Mouse (Mus musculus) limb, embryonic 14.5 days (tissue): ENCODE data around the gene Ascl3. TPM values are rescaled to one million over a fixed set of nuclear protein-coding genes. Genes with fewer than 3 reads are reported as not detected.

Source experiments
- ATAC-seq: fragments of 200-750 bp; cut with Nextera tagmentation; 2 replicates; pipeline ENCODE4 v1.8.0; 2017; ENCODE audit warnings: low read depth, moderate number of reproducible peaks, moderate TSS enrichment; ENCODE audit not compliant: low FRiP score
- DNase-seq: peaks from one replicate; pipeline ENCODE4 v3.0.0-alpha.2; 2015; ENCODE audit warnings: low spot score
- H3K27ac ChIP-seq: fragments of 300-500 bp; sonication (generic); replicated peaks from 2 replicates; pipeline ENCODE4 v1.5.1; 2014; ENCODE audit warnings: low read depth, mild to moderate bottlenecking, low read length, moderate library complexity, mixed read lengths
- H3K27me3 ChIP-seq: fragments of 300-500 bp; sonication (generic); 2 replicates; pipeline ENCODE4 v1.6.1; 2014; ENCODE audit warnings: low read length, mixed read lengths; ENCODE audit not compliant: control insufficient read depth, insufficient read depth
- H3K36me3 ChIP-seq: fragments of 300-500 bp; sonication (generic); 2 replicates; pipeline ENCODE4 v1.6.1; 2014; ENCODE audit warnings: mild to moderate bottlenecking, low read length, moderate library complexity, mixed read lengths; ENCODE audit not compliant: control insufficient read depth, insufficient read depth
- H3K4me1 ChIP-seq: fragments of 300-500 bp; sonication (generic); 2 replicates; pipeline ENCODE4 v1.6.1; 2014; ENCODE audit warnings: antibody characterized with exemption, low read length, mixed read lengths; ENCODE audit not compliant: control insufficient read depth, insufficient read depth
- H3K4me2 ChIP-seq: fragments of 300-500 bp; sonication (generic); replicated peaks from 2 replicates; pipeline ENCODE4 v1.6.1; 2014; ENCODE audit warnings: low read depth, mild to moderate bottlenecking, low read length, moderate library complexity; ENCODE audit not compliant: severe bottlenecking
- H3K4me3 ChIP-seq: fragments of 300-500 bp; sonication (generic); replicated peaks from 2 replicates; pipeline ENCODE4 v1.5.1; 2014; ENCODE audit warnings: low read length
- H3K9ac ChIP-seq: fragments of 300-500 bp; sonication (generic); 2 replicates; pipeline ENCODE4 v1.6.1; 2014; ENCODE audit warnings: mild to moderate bottlenecking, low read depth, low read length, moderate library complexity; ENCODE audit not compliant: severe bottlenecking
- H3K9me3 ChIP-seq: fragments of 300-500 bp; sonication (generic); 2 replicates; pipeline ENCODE4 v1.6.1; 2016; ENCODE audit warnings: low read length; ENCODE audit not compliant: control insufficient read depth
- POLR2A ChIP-seq: fragments of 200-500 bp; IDR thresholded peaks from 2 replicates; pipeline ENCODE4 v1.8.0; 2012; ENCODE audit warnings: inconsistent platforms, mild to moderate bottlenecking, moderate library complexity, borderline replicate concordance; ENCODE audit not compliant: insufficient read depth, insufficient read length; ENCODE audit errors: extremely low read depth
- WGBS: fragments of 180-500 bp; shearing (Covaris S2); extraction: QIAGEN DNeasy Blood & Tissue Kit; methylation state at CpG from one replicate; pipeline ENCODE4 v1.1.7; 2014; 5-methylcytosine and 5-hydroxymethylcytosine counted together
- polyA plus RNA-seq, 2 experiments: library from polyadenylated mRNA; depleted of rRNA in 1 of 2; stranded (reverse) in 1 of 2; unstranded in 1 of 2; fragments of >200 nt; fragmentation: Nextera tagmentation in 1 of 2; extraction: Ambion mirVana in 1 of 2; gene quantifications; 2 replicates each; pipeline versions ENCODE4 v1.2.1 to v1.2.3; 2012 to 2014

The Ascl3 gene
- polyA plus RNA-seq, 2 experiments, result not detected

DNA sequence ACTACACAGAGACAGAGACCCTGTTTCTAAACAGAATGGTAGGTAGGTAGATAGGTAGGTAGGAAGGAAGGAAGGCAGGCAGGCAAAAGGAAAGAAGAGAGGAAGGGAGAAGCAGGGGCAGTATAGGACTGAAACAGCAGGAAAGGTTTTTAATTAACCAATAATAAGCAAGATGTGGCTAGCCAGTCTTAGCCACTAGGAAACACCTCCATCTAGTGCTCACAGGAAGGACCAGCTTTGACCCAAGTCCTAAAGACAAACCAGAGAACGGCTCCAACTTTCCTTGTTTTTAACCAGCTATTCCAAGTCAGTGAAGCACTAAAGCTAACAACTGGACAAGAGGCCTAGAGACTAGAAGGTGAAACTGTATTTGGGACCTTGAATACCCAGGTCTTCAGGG is 16.2 kb upstream of the Ascl3 start:
- Histone ChIP-seq H3K27me3 (no peaks in the 10 kb centered on the region), H3K4me3 (no peak overlapping the region), H3K9ac (no peak overlapping the region), H3K36me3 (peaks cover 15% of the 10 kb centered on the region), H3K4me1 (peaks cover under 1% of the 10 kb centered on the region; the same call in 1 of the 2 replicates), H3K9me3 (no peaks in the 10 kb centered on the region), H3K27ac (no peak overlapping the region), H3K4me2 (no peak overlapping the region)
- DNase-seq (no peak), ATAC-seq (no peak)
- no peak for TF ChIP-seq POLR2A
- 29% methylated on average over 1 of the region's 1 CpGs for WGBS

DNA sequence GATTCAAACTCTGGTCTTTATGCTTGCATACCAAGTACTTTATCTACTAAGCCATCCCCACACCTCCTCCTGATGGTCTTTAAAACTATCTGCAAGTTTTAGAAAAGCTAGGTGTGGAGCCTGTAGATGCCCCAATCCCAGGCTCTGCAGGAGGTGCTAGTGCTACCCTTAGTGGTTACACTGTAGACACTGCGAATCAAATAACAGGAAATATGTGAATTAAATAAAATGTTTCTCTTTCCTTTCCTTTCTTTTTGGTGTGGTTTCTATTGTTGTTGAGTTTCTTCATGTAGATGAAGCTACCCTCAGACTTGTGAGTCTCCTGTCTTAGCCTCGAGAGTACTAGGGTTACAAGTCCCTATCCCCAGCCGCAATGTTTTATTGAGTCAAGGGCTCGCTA is 10.2 kb upstream of the Ascl3 start:
- H3K27me3 ChIP-seq, result no peaks in the 10 kb centered on the region
- H3K27ac ChIP-seq, result no peak overlapping the region
- H3K9ac ChIP-seq, result no peak overlapping the region
- ATAC-seq, result no peak
- H3K4me2 ChIP-seq, result no peak overlapping the region
- WGBS, result 84% methylated on average over 4 of the region's 4 CpGs
- H3K36me3 ChIP-seq, result peaks cover 27% of the 10 kb centered on the region
- no peaks in the 10 kb centered on the region for H3K4me1 ChIP-seq
- no peak for DNase-seq
- no peak overlapping the region for H3K4me3 ChIP-seq
- TF ChIP-seq POLR2A, result no peak
- H3K9me3 ChIP-seq, result no peaks in the 10 kb centered on the region

DNA sequence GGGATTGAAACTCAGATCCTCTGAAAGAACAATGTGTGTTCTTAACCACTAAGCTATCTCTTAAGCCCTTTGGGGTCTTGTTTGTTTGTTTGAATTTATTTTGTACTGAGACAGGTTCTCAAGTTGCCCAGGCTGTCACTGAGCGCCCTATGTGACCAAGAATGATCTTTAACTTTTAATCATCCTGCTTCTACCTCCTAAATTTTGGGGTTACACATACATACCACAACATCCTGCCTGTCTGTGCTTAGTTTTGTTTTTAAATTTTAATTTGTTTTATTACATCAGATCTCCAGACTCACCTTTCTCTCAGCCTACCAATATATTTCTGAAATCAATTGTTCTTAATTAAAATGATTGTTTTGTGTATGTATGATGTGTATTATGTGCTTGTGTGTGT is 9.5 kb upstream of the Ascl3 start:
- no peak for TF ChIP-seq POLR2A
- H3K4me3 ChIP-seq, result no peak overlapping the region
- ATAC-seq, result no peak
- H3K4me1 ChIP-seq, result no peaks in the 10 kb centered on the region
- 89% methylated on average over 1 of the region's 1 CpGs for WGBS
- peaks cover 33% of the 10 kb centered on the region for H3K36me3 ChIP-seq
- no peaks in the 10 kb centered on the region for H3K27me3 ChIP-seq
- H3K9ac ChIP-seq, result no peak overlapping the region
- DNase-seq, result no peak
- no peak overlapping the region for H3K4me2 ChIP-seq
- H3K9me3 ChIP-seq, result no peaks in the 10 kb centered on the region
- no peak overlapping the region for H3K27ac ChIP-seq

GRCm38 (mm10) chr7:109739822-109740370 is 8.4 kb upstream of the Ascl3 start:
- DNase-seq (no peak), ATAC-seq (no peak)
- no peak for TF ChIP-seq POLR2A
- H3K27ac ChIP-seq, result no peak overlapping the region
- H3K4me3 ChIP-seq, result no peak overlapping the region
- H3K36me3 ChIP-seq, result peaks cover 35% of the 10 kb centered on the region
- no peak overlapping the region for H3K4me2 ChIP-seq
- H3K9me3 ChIP-seq, result no peaks in the 10 kb centered on the region
- WGBS, result 73% methylated on average over 5 of the region's 5 CpGs
- no peak overlapping the region for H3K9ac ChIP-seq
- H3K27me3 ChIP-seq, result no peaks in the 10 kb centered on the region
- H3K4me1 ChIP-seq, result no peaks in the 10 kb centered on the region

DNA sequence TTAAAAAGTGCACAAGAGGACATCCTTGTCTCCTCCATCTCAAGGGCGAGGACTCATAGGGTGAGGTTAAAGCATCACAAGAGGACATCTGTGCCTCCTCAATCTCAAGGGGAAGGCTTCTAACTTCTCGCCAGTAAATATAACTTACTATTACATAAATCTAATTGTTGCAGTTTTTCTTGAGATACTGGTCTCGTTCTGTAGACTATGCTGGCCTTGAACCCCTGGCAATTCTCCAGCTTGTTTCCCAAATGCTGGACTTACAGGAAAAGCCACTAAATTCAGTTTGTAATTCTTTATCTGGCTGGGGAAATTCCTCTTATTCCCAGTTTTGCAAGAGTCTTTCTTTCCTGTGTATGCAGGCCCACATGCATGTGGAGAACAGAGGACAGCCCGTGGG is 3.3 kb upstream of the Ascl3 start:
- no peak for ATAC-seq
- no peak overlapping the region for H3K27ac ChIP-seq
- no peak overlapping the region for H3K4me3 ChIP-seq
- peaks cover 15% of the 10 kb centered on the region for H3K36me3 ChIP-seq
- H3K9ac ChIP-seq, result no peak overlapping the region
- no peak for DNase-seq
- no peaks in the 10 kb centered on the region for H3K27me3 ChIP-seq
- no peaks in the 10 kb centered on the region for H3K4me1 ChIP-seq
- TF ChIP-seq POLR2A, result no peak
- H3K4me2 ChIP-seq, result no peak overlapping the region
- 86% methylated on average over 4 of the region's 4 CpGs for WGBS
- no peaks in the 10 kb centered on the region for H3K9me3 ChIP-seq

GRCm38 (mm10) chr7:109723697-109724096 is 7.8 kb downstream of the Ascl3 start, which contains the start of gene BC051019:
Gene BC051019 (minus strand): TSS chr7:109723850.
- TF ChIP-seq POLR2A, result no peak
- Histone ChIP-seq H3K9ac (no peak within 1 kb of the TSS), H3K4me1 (no peaks in the 10 kb centered on the region), H3K27ac (no peak within 1 kb of the TSS), H3K36me3 (no peaks in the 10 kb centered on the region), H3K4me3 (no peak within 1 kb of the TSS), H3K27me3 (no peaks in the 10 kb centered on the region), H3K4me2 (no peak within 1 kb of the TSS), H3K9me3 (no peaks in the 10 kb centered on the region)
- WGBS, result 90% methylated on average over 5 of the region's 5 CpGs
- no peak for DNase-seq
- no peak for ATAC-seq
